Mouse (Mus musculus) kidney, adult 9 months (tissue): ENCODE results near the gene Serpina16.
"Not testable (repeated sequence)": the region's sequence is repeated elsewhere in the genome, so short reads cannot be mapped to it uniquely, and the experiment has no call there.

Source experiments
- DNase-seq: peaks from one replicate; pipeline ENCODE4 v3.0.0; 2022

The Serpina16 gene

DNA sequence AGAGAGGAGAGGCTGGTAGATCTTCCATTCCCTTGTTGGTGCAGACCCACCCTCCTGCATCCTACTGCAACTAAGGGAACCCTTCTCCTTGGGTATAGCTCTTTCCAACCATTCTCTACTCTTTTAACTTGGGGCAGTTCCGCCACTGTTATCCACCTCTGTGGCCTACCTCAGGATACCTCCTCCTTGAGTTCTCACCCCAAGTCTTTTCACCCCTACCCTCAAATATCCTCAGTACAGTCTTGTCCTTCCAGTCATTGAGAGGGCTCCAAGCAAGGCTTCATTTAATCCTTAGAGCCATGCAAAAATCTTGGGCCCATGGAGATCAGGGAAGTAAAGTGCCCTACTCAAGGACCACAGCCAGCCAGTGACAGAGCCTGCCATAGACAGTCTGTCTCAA, at the start of gene Serpina16:
Gene Serpina16 (minus strand): TSS at position 101 of the 400 bp plus-strand sequence.
- DNase-seq: no peak

GRCm38 (mm10) chr12:103711537-103711936, 35.6 kb upstream of the Serpina16 start:
- no peak for DNase-seq

DNA sequence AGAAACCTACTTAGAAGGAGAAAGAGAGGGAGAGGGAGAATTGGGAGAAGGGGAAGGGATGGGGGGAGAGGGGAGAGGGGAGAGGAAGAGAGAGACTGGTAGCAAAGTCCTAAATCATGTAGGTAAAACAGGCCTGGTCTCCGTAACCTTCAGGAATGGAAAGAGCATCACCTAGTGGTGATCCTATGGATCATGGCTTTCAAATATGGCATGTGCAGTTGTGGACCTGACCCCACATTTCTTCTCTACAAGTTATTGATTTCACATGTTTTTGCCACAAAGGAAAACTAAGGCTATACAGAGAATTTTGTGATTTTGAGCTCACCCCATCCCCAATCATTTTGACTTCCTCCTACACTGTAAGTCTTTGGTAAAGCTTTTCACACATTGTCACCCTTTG, 34.5 kb upstream of the Serpina16 start:
- DNase-seq: peak; percentile 28

GRCm38 (mm10) chr12:103706113-103706512, 30.2 kb upstream of the Serpina16 start:
- no peak for DNase-seq

DNA sequence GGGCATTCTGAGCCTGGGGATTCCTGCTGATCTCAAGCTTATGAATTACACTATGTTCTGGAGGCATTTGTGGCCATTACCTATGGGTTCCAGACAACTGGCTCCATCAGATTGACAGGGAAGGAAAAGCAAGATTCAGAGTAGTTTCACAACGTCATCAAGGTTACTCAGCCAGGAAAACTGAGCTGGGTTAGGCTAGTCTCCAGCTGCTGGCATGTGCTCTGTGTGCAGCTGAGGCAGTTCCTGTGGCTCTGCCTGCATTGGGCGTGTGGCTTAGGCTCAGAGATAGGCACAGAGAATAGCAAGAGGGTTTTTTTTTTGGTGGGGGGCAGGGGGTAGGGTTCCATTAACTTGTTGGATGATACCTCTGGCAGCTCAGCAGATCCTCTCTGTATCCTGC, 29.6 kb upstream of the Serpina16 start:
- no peak for DNase-seq

- DNase-seq: peak; percentile 84
Measured at GRCm38 (mm10) chr12:103700144-103700750, 24.3 kb upstream of the Serpina16 start.

DNA sequence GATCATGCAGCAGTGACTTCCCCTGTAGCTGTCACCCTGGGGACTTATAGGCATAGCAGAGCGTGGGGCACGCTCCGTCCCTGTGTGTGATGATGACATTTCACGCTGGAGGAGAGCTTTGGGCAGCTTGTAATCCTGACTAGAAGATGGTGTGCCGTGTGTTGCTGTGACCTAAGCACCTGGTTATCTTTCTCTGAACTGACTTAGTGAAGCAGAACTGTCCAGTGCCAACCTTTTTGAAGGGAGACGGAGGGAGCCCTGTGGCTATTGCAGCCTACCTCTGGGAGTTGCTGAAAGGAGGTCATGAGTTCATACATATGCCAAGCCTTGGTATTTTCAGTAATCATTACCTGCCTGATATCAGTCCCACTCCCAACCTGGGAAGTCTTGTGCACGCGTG, 19.5 kb upstream of the Serpina16 start, which contains the start of gene Serpina1f:
Gene Serpina1f (minus strand): TSS at position 101 of the 400 bp plus-strand sequence.
- no peak for DNase-seq

GRCm38 (mm10) chr12:103688221-103688814, 12.4 kb upstream of the Serpina16 start:
- DNase-seq: no peak

GRCm38 (mm10) chr12:103687021-103687420, 11.1 kb upstream of the Serpina16 start:
- DNase-seq: no peak

DNA sequence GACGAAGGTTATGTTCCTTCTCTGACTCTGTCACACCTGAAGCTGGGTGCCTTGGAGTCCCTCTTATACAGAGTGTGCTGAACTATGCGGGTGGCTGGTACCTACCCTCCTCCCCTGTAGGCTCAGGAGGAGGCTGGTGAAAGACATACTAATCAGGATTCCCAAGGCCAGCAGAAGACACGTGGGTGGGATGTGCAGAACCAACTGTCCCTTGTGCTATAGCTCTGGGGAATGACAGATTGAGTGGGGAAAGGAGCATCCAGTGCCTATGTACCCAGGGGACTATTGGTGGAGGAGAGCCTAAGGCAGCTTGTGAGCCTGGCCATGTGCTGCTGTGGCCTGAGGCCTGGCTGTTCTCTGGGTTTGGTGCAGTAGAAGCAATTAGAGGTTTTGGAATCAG, 10.1 kb upstream of the Serpina16 start:
- DNase-seq: no peak

DNA sequence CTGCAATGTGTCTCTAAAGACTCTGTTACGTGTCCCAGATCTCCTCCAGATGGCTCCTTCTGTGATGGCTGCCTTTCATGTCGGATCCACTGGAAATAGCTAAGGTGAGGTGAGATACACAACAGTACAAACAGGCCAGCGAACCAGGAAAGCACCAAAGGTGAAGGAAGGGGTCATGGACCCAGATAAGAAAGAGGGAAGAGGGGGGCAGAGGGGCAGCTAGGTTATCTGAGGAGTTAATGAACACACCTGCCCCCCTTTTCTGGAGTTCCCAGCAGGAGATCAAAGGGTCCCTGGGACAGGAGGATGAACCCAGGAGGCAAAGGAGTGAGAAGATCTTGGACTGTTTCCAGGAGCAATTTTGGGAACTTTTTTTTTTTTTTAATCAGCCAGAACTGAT, 9.4 kb upstream of the Serpina16 start:
- DNase-seq: no peak

DNA sequence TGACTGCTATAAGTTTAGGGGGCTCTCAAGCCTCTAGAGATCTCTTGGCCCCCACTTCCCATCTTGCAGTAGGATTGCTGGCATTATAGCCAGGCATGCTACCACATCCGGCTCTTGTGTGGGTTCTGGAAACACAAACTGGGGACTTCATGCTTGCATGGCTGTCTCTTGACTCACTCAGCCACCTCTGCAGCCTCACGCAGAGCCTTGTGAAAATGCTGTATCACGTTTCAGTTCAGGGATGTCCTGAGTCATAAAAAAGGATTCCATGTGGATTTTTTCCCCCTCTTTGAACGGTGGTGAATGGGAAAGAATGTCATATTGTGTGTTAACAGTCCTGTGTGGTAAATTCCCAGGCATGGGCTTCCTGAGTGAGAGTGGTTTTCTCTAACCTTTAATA, 7.8 kb upstream of the Serpina16 start:
- DNase-seq: no peak

DNA sequence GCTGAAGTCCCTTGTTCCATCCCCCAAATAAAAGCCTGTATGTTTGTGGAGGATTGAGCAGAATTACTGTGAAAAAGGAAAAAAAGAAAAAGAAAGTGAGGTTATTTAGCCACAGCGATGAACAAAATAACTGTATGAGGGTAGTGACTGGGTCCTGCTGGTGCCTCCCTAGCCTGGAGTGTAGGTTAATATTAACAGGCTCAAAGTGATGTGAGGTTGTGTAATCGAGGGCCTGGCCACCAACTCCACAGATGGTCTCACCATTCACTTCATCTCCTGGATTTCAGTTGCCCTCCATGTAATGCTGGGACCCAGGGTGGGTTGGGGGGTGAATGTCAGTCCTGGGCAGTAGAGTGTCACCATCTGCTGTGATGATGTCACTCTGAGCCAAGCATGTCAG, 5.8 kb upstream of the Serpina16 start:
- DNase-seq: no peak

DNA sequence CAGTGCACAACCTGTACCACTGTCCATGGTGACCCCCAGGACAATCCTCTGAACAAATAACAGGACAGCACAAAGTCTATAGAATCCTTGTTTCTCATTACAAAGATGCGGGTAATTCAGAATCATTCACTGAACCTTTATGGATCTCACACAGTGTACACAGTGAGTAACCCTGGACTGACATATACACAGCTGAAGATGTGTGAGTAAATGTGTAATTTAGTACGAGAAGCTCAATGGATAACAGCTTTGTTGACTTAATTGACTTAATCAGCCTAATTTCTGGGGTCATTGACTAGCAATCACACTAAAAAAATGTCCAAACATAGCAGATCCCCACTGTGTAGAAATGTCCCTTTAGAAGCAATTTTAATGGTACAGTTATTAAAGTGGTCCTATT, 5.2 kb upstream of the Serpina16 start:
- DNase-seq: no peak

DNA sequence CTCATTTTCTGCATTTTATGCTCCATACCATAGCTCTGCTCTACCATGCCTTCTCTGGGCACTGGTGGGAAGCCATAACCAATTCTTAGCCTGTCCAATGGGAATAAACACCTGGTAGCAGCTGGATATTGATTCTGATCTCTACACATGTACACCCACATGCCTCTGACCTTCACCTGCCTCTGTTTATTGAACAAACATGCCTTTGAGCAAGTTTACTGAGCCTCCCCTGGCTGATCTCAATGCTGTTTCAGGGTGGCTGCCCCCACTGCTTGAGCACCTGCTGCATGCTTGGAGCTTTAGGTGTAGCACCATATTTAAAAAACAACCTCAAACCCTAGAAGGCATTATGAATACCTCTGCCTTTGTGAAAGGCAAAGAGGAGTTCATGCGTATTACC, 3.9 kb upstream of the Serpina16 start:
- not testable (repeated sequence) for DNase-seq

DNA sequence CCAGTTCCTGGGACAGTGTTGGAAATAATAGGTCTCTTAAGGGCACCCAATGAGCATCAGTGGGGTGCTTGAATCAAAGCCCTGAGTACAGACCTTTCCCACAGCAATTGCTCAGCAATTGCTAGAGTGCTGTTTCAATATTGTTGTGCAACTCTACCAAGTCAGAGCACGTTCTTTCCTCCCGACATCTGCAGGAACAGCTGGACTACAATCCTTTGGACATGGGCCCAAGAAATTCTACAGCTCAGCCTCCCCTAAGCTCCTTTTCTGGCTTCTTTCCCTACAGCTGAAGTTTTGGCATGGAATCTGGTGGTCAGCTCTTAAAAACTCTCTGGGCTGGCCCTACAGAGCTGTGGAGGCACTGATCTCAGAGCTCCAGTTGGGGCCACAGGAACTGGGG, 2.8 kb downstream of the Serpina16 start:
- no peak for DNase-seq

DNA sequence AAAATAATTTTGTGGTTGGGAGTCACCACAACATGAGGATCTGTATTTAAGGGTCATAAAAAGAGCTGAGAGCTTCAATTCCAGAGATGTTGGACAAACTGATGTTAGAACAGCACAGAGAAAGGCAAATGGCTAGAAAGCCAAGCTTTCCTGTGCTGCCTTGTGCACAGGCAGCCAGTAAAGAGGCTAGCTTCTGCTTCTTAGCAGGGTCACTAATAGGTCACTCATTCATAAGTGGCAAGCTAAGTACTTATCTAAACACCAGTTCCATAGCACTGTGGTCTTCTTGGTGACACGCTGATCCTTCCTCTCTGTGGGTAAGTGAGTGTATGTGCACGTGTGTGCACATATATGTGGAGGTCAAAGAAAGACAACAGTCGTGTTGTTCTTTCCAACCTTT, 4.5 kb downstream of the Serpina16 start:
- no peak for DNase-seq

- no peak for DNase-seq
Measured at GRCm38 (mm10) chr12:103670964-103671363, 5.0 kb downstream of the Serpina16 start.

DNA sequence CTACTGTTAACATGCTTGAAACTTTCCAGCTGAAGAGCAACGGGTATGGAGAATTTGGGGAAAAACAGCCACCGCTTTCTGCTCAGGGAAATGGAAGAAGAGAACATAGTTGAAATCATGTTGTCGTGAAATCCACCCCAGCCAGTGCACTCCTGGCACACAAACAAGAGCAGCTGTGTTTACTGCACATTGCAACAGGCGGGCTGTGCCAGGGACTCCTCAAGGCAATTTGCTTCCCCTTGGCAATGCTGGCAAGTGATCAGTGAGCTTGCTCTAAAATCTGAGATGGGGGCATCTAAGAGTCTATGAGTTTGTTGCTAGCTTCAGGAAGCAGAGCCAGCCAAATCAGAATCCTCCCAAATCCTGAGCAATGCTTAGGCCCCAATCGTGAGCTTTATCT, 5.6 kb downstream of the Serpina16 start:
- no peak for DNase-seq

GRCm38 (mm10) chr12:103665286-103665685, 10.7 kb downstream of the Serpina16 start:
- DNase-seq: no peak

DNA sequence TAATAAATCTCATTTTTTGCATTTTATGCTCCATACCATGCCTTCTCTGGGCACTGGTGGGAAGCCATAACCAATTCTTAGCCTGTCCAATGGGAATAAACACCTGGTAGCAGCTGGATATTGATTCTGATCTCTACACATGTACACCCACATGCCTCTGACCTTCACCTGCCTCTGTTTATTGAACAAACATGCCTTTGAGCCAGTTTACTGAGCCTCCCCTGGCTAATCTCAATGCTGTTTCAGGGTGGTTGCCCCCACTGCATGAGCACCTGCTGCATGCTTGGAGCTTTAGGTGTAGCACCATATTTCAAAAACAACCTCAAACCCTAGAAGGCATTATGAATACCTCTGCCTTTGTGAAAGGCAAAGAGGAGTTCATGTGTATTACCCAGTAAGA, 13.9 kb downstream of the Serpina16 start:
- not testable (repeated sequence) for DNase-seq

DNA sequence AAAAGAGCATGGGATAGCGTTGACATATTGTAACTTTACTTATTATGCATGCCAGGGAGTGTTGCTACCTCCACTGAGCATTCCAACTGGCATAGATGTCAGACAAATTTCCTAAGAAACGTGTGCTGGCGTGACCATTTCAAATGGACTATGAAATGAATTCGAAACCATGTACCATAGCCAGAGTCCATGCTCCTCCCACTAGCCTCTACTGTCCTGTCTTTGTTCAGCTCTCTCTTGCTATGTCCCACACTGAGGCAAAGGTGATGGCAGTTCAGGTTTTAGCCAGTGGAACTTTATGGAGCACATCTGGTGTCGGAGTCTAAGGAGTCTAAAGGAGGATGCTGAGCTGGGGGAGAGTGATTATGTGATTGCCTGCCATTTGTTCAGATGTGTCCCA, 15.9 kb downstream of the Serpina16 start:
- no peak for DNase-seq

DNA sequence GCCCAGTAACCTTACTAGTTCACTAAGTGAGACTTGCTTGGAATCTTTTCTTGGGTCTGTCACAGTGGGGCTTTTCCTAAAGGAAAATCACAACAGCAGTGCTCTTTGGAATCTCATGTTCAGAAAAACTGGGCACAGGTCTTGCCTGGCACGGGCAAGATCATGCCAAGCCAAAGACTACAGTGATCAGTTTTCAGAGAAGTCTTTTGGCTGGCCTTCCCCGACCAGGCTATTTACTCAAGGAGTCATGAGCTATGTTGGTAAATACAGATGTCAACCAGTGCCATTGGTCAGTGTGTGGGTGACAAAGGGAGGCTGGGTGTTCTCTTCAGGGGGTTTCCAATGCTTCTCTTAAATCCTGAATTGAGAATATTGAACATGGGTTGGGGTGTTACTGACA, 16.8 kb downstream of the Serpina16 start:
- DNase-seq: no peak

- DNase-seq: no peak
Measured at GRCm38 (mm10) chr12:103657991-103658390, 17.9 kb downstream of the Serpina16 start.
